Mouse (Mus musculus): Measurements from ENCODE around the gene Ccnc. TPM values are rescaled to one million over a fixed set of nuclear protein-coding genes. Genes with fewer than 3 reads are reported as not detected.
A peak's percentile ranks its signal among the peaks of the same experiment; 100 is the strongest.
"Not testable (repeated sequence)": the region's sequence is repeated elsewhere in the genome, so short reads cannot be mapped to it uniquely, and the experiment has no call there.

Gene Ccnc
- polyA plus RNA-seq, 1 experiment from 2014 or later: 67.1 TPM

- H3K27ac ChIP-seq (replicated peaks): peak overlapping the region; percentile 61
- H3K4me3 ChIP-seq (replicated peaks): peak overlapping the region; percentile 46
- H3K9me3 ChIP-seq (replicated peaks): no peaks in the 10 kb centered on the region
- H3K9ac ChIP-seq (replicated peaks): peak overlapping the region; percentile 46
- H3K4me2 ChIP-seq: peak overlapping the region; percentile 89
- peak; percentile 73 for ATAC-seq (ENCODE audit: low FRiP score)
- peaks cover 26% of the 10 kb centered on the region for H3K4me1 ChIP-seq
- under 1% methylated on average over 47 of the region's 51 CpGs for WGBS
- H3K27me3 ChIP-seq (replicated peaks): peaks cover 84% of the 10 kb centered on the region
- H3K36me3 ChIP-seq: no peaks in the 10 kb centered on the region
Measured at GRCm38 (mm10) chr4:21687783-21688702, 39.5 kb upstream of the Ccnc start.

- WGBS: under 1% methylated on average over 55 of the region's 64 CpGs
- peak overlapping the region; percentile 46 for H3K4me3 ChIP-seq (replicated peaks)
- peaks cover 26% of the 10 kb centered on the region for H3K4me1 ChIP-seq
Measured at GRCm38 (mm10) chr4:21688703-21689200, 38.7 kb upstream of the Ccnc start.

GRCm38 (mm10) chr4:21689492-21689941 is 38.0 kb upstream of the Ccnc start:
- Histone ChIP-seq H3K9me3 (replicated peaks) (0 out of 2 replicates have a peak, but pooled peaks cover 4% of the 10 kb centered on the region), H3K4me1 (peaks cover 23% of the 10 kb centered on the region), H3K4me3 (replicated peaks) (peak overlapping the region; percentile 46), H3K27ac (replicated peaks) (no peak overlapping the region), H3K36me3 (no peaks in the 10 kb centered on the region), H3K4me2 (peak overlapping the region; percentile 89), H3K9ac (replicated peaks) (no peak overlapping the region), H3K27me3 (replicated peaks) (peaks cover 75% of the 10 kb centered on the region)
- ATAC-seq (ENCODE audit: low FRiP score): no peak
- 2% methylated on average over 18 of the region's 18 CpGs for WGBS

More at GRCm38 (mm10) chr4:21688703-21689200, 38.7 kb upstream of the Ccnc start:
- H3K9ac ChIP-seq (replicated peaks): peak overlapping the region; percentile 46
- peak; percentile 34; the same call in 1 of the 2 replicates for ATAC-seq (ENCODE audit: low FRiP score)
- H3K4me2 ChIP-seq: peak overlapping the region; percentile 89
- peak overlapping the region; percentile 61 for H3K27ac ChIP-seq (replicated peaks)
- no peaks in the 10 kb centered on the region for H3K36me3 ChIP-seq
- peaks cover 81% of the 10 kb centered on the region for H3K27me3 ChIP-seq (replicated peaks)
- 0 out of 2 replicates have a peak, but pooled peaks cover 4% of the 10 kb centered on the region for H3K9me3 ChIP-seq (replicated peaks)

- Histone ChIP-seq H3K9me3 (replicated peaks) (0 out of 2 replicates have a peak, but pooled peaks cover 4% of the 10 kb centered on the region), H3K9ac (replicated peaks) (no peak overlapping the region), H3K27me3 (replicated peaks) (peaks cover 73% of the 10 kb centered on the region), H3K4me3 (replicated peaks) (no peak overlapping the region), H3K4me1 (peaks cover 23% of the 10 kb centered on the region), H3K36me3 (no peaks in the 10 kb centered on the region), H3K4me2 (no peak overlapping the region), H3K27ac (replicated peaks) (no peak overlapping the region)
- no peak for ATAC-seq (ENCODE audit: low FRiP score)
- WGBS: 3% methylated on average over 7 of the region's 7 CpGs
Measured at GRCm38 (mm10) chr4:21690221-21690620, 37.3 kb upstream of the Ccnc start.

GRCm38 (mm10) chr4:21695638-21696254 is 31.8 kb upstream of the Ccnc start:
- Histone ChIP-seq H3K4me2 (no peak overlapping the region), H3K27me3 (replicated peaks) (peaks cover 41% of the 10 kb centered on the region), H3K4me1 (no peaks in the 10 kb centered on the region), H3K4me3 (replicated peaks) (no peak overlapping the region), H3K9ac (replicated peaks) (no peak overlapping the region), H3K9me3 (replicated peaks) (0 out of 2 replicates have a peak, but pooled peaks cover 4% of the 10 kb centered on the region), H3K27ac (replicated peaks) (no peak overlapping the region), H3K36me3 (no peaks in the 10 kb centered on the region)
- WGBS: 32% methylated on average over 7 of the region's 7 CpGs
- ATAC-seq (ENCODE audit: low FRiP score): no peak

GRCm38 (mm10) chr4:21705046-21705445 is 22.5 kb upstream of the Ccnc start:
- Histone ChIP-seq H3K4me1 (no peaks in the 10 kb centered on the region), H3K9ac (replicated peaks) (no peak overlapping the region), H3K27ac (replicated peaks) (no peak overlapping the region), H3K9me3 (replicated peaks) (no peaks in the 10 kb centered on the region), H3K27me3 (replicated peaks) (0 out of 2 replicates have a peak, but pooled peaks cover 2% of the 10 kb centered on the region), H3K36me3 (no peaks in the 10 kb centered on the region), H3K4me3 (replicated peaks) (no peak overlapping the region), H3K4me2 (no peak overlapping the region)
- no peak for ATAC-seq (ENCODE audit: low FRiP score)
- WGBS: 56% methylated on average over 1 of the region's 1 CpGs

- H3K36me3 ChIP-seq: no peaks in the 10 kb centered on the region
- peaks cover 12% of the 10 kb centered on the region; the same call in 1 of the 2 replicates for H3K27me3 ChIP-seq (replicated peaks)
- ATAC-seq (ENCODE audit: low FRiP score): peak; percentile 76
- H3K4me3 ChIP-seq (replicated peaks): peak overlapping the region; percentile 17; the same call in 1 of the 2 replicates
- no peaks in the 10 kb centered on the region for H3K4me1 ChIP-seq
- H3K9ac ChIP-seq (replicated peaks): no peak overlapping the region
- H3K27ac ChIP-seq (replicated peaks): no peak overlapping the region
- H3K9me3 ChIP-seq (replicated peaks): no peaks in the 10 kb centered on the region
- 7% methylated on average over 13 of the region's 13 CpGs for WGBS
- H3K4me2 ChIP-seq: peak overlapping the region; percentile 49
Measured at GRCm38 (mm10) chr4:21712147-21712546, 15.4 kb upstream of the Ccnc start.

- Histone ChIP-seq H3K27me3 (replicated peaks) (no peaks in the 10 kb centered on the region), H3K9ac (replicated peaks) (no peak overlapping the region), H3K4me2 (no peak overlapping the region), H3K27ac (replicated peaks) (no peak overlapping the region), H3K36me3 (no peaks in the 10 kb centered on the region), H3K9me3 (replicated peaks) (no peaks in the 10 kb centered on the region), H3K4me3 (replicated peaks) (no peak overlapping the region), H3K4me1 (no peaks in the 10 kb centered on the region)
- no peak for ATAC-seq (ENCODE audit: low FRiP score)
- 46% methylated on average over 7 of the region's 7 CpGs for WGBS
Measured at GRCm38 (mm10) chr4:21722752-21723334, 4.7 kb upstream of the Ccnc start.

- Histone ChIP-seq H3K4me2 (peak overlapping the region; percentile 79), H3K36me3 (no peaks in the 10 kb centered on the region), H3K9me3 (replicated peaks) (no peaks in the 10 kb centered on the region), H3K9ac (replicated peaks) (peak overlapping the region; percentile 78), H3K4me1 (peaks cover 14% of the 10 kb centered on the region), H3K27me3 (replicated peaks) (no peaks in the 10 kb centered on the region), H3K27ac (replicated peaks) (peak overlapping the region; percentile 88), H3K4me3 (replicated peaks) (peak overlapping the region; percentile 90)
- under 1% methylated on average over 22 of the region's 22 CpGs for WGBS
- peak; percentile 84 for ATAC-seq (ENCODE audit: low FRiP score)
Measured at GRCm38 (mm10) chr4:21726912-21727614, 438 bp upstream of the Ccnc start.

GRCm38 (mm10) chr4:21739169-21739568 is 11.7 kb downstream of the Ccnc start:
- Histone ChIP-seq H3K4me3 (replicated peaks) (no peak overlapping the region), H3K9ac (replicated peaks) (no peak overlapping the region), H3K4me2 (no peak overlapping the region), H3K27me3 (replicated peaks) (no peaks in the 10 kb centered on the region), H3K27ac (replicated peaks) (no peak overlapping the region), H3K4me1 (no peaks in the 10 kb centered on the region), H3K9me3 (replicated peaks) (no peaks in the 10 kb centered on the region), H3K36me3 (peaks cover 40% of the 10 kb centered on the region)
- 97% methylated on average over 4 of the region's 4 CpGs for WGBS
- no peak for ATAC-seq (ENCODE audit: low FRiP score)

GRCm38 (mm10) chr4:21744142-21744541 is 16.6 kb downstream of the Ccnc start:
- peaks cover 34% of the 10 kb centered on the region for H3K36me3 ChIP-seq
- not testable (repeated sequence) for H3K9ac ChIP-seq (replicated peaks); H3K27me3 ChIP-seq (replicated peaks); H3K4me3 ChIP-seq (replicated peaks); H3K4me2 ChIP-seq; H3K27ac ChIP-seq (replicated peaks); H3K4me1 ChIP-seq; H3K9me3 ChIP-seq (replicated peaks); ATAC-seq (ENCODE audit: low FRiP score)
- 96% methylated on average over 8 of the region's 8 CpGs for WGBS

Data from neural tube, embryonic 15.5 days (tissue).